Mouse (Mus musculus) lung, postnatal 4 days (tissue): ENCODE data around the gene Gm1553.

Source experiments
- DNase-seq, 2 experiments: peaks; one replicate each; pipeline ENCODE4 v3.0.0; 2021

Gene Gm1553

GRCm38 (mm10) chr10:82492518-82492917, at the start of gene Gm1553:
Gm1553 (minus strand) TSS chr10:82492618.
- no peak for DNase-seq
